Mouse (Mus musculus) urinary bladder, postnatal 4 days (tissue): Measurements from ENCODE around the gene Lypla2.
"Not testable (repeated sequence)": the region's sequence is repeated elsewhere in the genome, so short reads cannot be mapped to it uniquely, and the experiment has no call there.

Source experiments
- DNase-seq, 2 experiments: peaks; one replicate each; pipeline ENCODE4 v3.0.0; 2021 to 2022; ENCODE audit warnings: low spot score in 2 of 2

Gene Lypla2

GRCm38 (mm10) chr4:135972556-135972906, at the start of gene Lypla2:
Lypla2 (minus strand) TSS chr4:135972626.
- peak; percentile 86 to 91 for DNase-seq

DNA sequence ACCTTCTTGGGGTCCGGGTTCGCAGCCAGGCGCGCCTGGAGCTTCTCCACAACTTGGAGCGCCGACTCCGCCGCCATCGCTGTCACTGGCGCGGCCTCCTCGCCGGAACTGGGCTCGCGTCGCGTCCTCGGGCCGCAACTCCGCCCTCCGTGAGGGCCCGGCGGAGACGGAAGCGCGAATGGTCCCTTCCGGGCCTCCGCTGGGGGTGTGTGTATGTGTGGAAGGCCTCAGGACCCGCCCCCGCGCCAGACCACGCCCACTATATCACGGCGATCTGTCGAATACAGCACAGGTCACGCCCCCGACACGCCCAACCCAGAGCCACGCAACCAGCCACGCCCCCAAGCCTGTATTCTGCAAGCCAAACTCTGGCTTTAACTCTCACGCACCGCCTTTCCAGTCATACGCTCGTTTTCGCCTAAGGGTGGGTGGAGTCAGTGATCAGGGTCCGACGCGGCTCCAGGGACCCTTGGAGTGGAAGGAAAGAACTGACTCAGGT, 49.2 kb upstream of the Lypla2 start, which contains the start of gene Eloa:
TSS of gene Eloa (minus strand) at position 215 of the 499 bp plus-strand sequence.
- peak; percentile 99 to 100 for DNase-seq

DNA sequence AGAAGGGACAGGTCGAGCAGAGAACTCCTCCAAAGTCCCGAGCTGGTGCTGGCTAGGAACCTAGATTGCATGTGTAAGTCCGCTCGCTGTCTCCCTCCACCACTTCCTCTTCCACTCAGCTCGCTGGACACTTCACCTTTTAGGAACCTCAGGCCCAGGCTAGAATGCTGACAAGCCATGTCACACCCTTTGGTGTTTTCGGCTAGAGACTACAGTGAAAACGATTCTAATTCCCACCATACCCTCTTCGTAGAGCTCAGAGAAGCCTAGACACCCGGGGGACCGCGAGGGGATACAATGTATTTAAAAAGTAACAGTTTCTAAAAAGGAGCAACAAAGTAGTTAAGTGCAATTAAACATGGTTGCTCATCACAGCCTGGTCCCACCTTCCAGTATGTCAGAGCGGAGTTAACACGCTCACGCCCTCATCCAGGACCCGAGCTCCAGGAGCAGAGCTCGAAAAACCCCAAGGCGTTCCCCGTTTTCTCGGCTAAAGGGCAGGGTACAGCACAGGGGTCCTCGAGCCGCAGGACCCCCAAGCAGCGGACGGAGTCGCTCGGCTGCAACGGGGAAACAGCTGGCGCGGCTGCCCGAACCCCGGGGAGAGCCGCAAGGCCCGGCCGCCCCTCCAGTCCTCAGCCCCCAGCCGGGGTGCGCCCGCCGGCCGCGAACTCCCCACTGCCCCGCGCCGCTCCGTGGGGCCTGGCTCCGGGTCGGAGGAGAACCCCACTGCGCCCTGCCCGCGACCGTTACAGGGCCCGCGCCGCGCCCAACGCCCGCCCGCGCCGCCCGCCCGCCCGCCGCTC, 48.5 kb upstream of the Lypla2 start:
- no peak for DNase-seq

GRCm38 (mm10) chr4:136016059-136016602, 43.7 kb upstream of the Lypla2 start:
- DNase-seq: no peak

DNA sequence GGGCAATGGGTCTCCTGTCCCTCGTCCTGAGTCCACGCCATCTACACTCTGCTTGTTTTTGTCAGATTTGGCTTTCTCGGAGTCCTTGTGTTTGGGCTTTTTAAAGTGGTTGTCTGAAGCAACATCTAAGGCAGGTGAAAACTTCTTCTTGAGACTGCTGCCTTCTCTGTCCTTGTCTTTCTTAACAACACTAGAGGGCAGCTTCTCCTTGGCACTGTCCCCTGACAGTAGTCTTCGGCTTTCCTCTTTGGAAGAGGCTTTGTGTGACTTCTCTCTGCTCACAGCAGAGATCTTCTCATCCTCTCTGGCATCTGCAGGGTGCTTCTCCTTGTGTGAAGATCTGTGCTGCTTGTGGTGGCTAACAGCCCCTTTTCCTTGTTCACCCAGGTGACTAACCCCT, 38.2 kb upstream of the Lypla2 start:
- no peak for DNase-seq

DNA sequence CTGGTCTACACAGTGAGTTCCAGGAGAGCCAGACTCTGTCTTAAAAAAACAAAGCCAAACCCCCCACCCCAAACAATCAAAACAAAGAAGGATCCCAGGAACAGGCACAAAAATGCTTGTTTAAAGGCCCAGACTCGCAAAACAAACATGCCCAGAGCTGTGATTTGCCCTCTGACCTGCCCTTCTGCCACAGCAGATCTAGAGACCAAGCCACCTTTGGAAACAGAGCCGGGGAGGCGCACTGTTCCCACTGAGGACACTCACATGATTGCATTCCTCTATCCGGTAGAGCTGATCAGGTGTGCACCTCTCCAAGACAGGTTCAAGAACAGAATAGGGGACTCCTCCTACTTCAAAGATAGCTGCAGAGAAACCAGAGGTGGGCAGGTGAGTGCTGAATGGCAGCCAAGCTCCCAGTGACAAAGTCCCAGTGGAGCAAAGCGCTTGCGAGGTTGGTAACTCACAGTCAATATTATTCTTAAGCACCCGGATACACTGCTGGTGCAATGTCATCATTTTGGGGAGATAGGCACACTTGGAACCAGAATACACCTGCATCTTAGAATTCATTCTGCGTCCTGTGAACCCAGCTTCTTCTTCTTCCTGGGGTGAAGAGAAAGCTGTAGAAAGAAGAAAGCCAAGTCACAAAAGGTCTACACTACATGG, 36.5 kb upstream of the Lypla2 start:
- no peak for DNase-seq

DNA sequence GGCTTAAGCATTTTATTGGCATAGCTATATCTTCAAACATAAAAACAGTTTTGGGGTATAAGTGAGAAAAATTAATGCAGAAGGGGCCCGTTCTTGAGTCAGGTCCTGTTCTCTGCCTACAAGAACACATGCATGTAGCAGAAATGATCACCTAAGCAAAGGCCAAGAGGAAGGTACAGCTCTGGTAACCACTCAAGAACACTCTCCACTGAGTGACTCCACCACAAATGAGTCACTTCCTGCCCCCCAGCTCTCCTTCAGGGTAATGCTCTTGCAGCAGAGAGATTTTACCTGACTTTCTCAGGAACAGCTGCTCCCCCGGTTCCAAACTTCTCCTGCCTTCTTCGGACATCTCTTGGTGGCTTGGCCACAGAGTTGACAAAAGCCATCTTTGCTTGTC, 34.4 kb upstream of the Lypla2 start:
- DNase-seq: no peak

GRCm38 (mm10) chr4:136004921-136005320, 32.5 kb upstream of the Lypla2 start:
- DNase-seq: no peak

DNA sequence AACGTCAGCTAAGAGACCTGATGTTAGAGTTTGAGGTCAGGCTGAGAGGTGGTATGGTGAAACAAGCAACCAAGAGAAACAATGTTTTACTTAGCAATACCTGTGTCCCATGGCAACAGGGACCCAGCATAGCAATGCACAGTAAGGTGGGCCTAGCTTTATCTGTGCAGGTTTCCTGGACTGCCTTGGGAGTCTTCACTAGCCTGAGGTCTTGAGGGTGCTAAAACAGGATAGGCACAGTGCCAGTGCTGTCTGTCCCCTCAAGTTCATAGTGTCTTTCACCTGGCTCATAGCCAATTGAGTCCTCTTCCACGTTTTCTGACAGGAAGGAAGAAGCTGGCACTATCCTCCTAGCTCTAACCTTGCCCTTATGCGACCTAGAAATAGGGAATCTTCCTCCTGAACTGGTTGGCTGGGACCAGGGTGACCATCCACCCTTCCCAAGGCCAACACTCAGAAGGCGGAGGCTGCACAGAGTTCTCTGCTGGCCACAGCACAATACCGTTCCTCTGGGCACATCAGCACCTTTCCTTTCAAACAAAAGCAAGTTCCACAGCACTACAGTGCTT, 31.8 kb upstream of the Lypla2 start:
- no peak for DNase-seq

- no peak for DNase-seq
Measured at GRCm38 (mm10) chr4:135995118-135995517, 22.7 kb upstream of the Lypla2 start.

GRCm38 (mm10) chr4:135993941-135994340, 21.5 kb upstream of the Lypla2 start:
- DNase-seq: no peak

DNA sequence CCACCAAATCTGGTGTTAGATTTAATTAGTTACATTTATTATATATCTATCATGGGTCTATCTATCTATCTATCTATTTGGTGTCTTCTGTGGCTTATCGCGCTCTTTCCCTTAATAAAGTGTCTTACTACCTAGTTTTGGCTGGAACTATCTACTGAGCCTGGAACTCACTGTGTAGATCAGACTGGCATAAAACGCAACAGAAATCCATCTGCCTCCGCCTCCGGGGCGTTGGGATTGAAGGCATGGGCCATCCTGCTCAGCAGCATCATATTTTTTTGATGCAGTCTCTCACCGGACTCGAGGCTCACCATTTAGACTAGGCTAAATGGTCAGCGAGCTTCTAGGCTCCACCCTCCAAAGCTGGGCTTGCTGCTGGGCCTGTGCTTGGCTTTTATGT, 15.3 kb upstream of the Lypla2 start:
- no peak for DNase-seq

- peak; percentile 90 to 91 for DNase-seq
Measured at GRCm38 (mm10) chr4:135986943-135987710, 14.7 kb upstream of the Lypla2 start, which contains the start of gene Pithd1. Pithd1 (minus strand) TSS chr4:135987264.

GRCm38 (mm10) chr4:135986301-135986942, 14.0 kb upstream of the Lypla2 start:
- DNase-seq: no peak

- DNase-seq: no peak
Measured at GRCm38 (mm10) chr4:135985769-135986168, 13.3 kb upstream of the Lypla2 start.

GRCm38 (mm10) chr4:135985193-135985592, 12.8 kb upstream of the Lypla2 start:
- no peak for DNase-seq

- DNase-seq: no peak
Measured at GRCm38 (mm10) chr4:135984556-135984955, 12.1 kb upstream of the Lypla2 start.

DNA sequence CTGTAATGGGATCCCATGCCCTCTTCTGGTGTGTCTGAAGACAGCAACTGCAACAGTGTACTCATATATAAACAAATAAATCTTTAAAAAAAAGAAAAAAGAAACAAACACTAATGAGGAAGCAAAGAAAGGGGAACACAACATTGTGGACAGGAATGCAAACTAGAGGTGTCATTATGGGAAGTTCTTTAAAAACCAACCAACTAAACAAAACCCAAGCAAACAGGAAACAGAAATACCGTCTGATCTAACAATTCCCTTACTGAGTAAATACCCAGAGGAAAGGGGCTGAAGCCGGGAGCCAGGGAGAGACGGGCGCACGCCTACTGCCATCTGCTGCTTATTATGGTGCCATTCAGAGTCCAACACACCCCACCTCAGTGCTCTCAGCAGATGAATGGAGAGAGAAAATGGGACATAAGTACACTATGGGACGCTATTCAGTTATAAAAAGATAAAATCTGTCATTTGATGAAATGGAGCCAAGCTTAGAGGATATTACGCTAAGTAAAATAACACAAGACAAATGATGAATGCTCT, 9.2 kb upstream of the Lypla2 start:
- no peak for DNase-seq

GRCm38 (mm10) chr4:135980223-135980622, 7.8 kb upstream of the Lypla2 start:
- DNase-seq: not testable (repeated sequence)

DNA sequence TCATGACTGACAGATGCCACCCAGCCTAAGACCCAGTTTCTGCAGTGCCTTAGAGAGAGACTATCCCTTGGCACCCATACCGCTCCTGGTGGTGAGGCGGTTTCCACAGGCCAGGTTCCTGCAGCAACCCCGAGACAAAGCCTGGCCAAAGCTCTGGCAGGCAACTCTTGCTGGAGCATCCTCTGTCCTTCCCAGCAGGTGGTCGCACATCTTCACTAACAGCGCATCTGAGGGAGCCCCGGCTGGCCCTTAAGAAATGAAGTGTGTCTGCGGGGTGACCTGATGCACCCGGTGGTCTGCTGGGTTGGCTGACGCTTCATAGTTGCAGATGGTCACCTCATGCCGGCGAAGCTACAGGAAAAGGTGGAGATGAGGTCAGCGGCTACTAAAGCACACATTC, 3.7 kb upstream of the Lypla2 start:
- no peak for DNase-seq
